Mouse (Mus musculus) erythroblast, embryonic 14.5 days (primary cell): ENCODE data around the gene Rgs19.

Source experiments
- GATA1 ChIP-seq: IDR thresholded peaks from 2 replicates; pipeline ENCODE4 v1.6.1; 2012; ENCODE audit warnings: low read length, inconsistent platforms, mixed read lengths
- TAL1 ChIP-seq: IDR thresholded peaks from 3 replicates; pipeline ENCODE4 v1.6.1; 2012; ENCODE audit warnings: low read length, inconsistent platforms, mixed read lengths

- TF ChIP-seq GATA1: no peak
- no peak for TF ChIP-seq TAL1
Observed at GRCm38 (mm10) chr2:181644361-181644760, 49.4 kb downstream of the Rgs19 start.
